Mouse (Mus musculus): ENCODE measurements at regions not wholly inside any gene's neighbourhood (a gene's known extent, or its start where the extent isn't known, plus 50 kb on each side); places are given as distances from the start of the nearest gene placed in this dataset.

DNA sequence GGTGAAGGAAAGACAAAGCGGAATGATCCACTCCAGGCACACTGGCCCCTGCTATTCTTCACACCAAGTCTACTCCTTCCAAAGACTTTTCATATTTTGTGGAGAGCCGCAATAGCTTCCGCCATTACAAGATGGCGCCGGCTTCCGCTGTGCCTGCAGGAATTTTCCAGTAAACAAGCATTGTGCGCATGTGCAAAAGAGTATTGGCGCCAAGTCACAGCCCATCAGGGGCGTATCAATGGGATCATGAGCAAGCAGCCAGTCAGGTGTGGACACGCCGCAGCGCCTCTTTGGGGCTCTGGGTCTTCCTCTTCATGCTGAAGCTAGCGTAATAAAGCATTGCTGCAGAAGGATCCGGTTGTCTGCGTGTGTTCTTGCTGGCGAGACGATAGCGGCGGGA is 348.0 kb downstream of the Rwdd3 start:
- no peaks in the 10 kb centered on the region for H3K27me3 ChIP-seq
- no peaks in the 10 kb centered on the region for H3K36me3 ChIP-seq
- no peak overlapping the region for H3K9ac ChIP-seq
- H3K4me2 ChIP-seq = no peak overlapping the region
- WGBS = 89% methylated on average over 19 of the region's 19 CpGs
- H3K9me3 ChIP-seq (replicated peaks) = no peaks in the 10 kb centered on the region
- H3K4me3 ChIP-seq = no peak overlapping the region
- no peaks in the 10 kb centered on the region for H3K4me1 ChIP-seq (replicated peaks)
- H3K27ac ChIP-seq = no peak overlapping the region
- no peak for ATAC-seq (replicated peaks; ENCODE audit: insufficient number of reproducible peaks, insufficient read depth, low FRiP score, low read depth)

DNA sequence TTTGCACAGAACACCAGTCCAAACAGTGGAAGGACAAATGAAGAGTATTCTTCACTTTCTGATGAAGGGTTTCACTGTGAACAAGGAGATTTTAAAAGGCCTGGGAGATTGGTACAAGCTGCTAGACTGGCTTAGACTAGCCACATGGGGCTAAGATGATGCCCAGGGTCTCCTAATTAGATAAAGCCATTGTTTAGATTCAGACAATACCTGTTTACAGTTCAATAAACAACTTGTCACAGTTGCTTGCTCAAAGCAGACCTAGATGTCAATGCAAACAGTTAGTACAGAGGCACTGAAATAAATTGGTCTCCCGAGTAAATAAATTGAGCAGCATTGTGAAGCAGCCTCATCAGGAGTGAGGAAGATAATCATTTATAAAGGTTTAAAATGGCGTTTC is 359.6 kb downstream of the Rwdd3 start:
- H3K9me3 ChIP-seq (replicated peaks) = no peaks in the 10 kb centered on the region
- no peaks in the 10 kb centered on the region for H3K4me1 ChIP-seq (replicated peaks)
- H3K27me3 ChIP-seq = no peaks in the 10 kb centered on the region
- H3K9ac ChIP-seq = no peak overlapping the region
- H3K36me3 ChIP-seq = no peaks in the 10 kb centered on the region
- 63% methylated on average over 2 of the region's 2 CpGs for WGBS
- H3K27ac ChIP-seq = no peak overlapping the region
- no peak overlapping the region for H3K4me2 ChIP-seq
- no peak overlapping the region for H3K4me3 ChIP-seq
- no peak for ATAC-seq (replicated peaks; ENCODE audit: insufficient number of reproducible peaks, insufficient read depth, low FRiP score, low read depth)

DNA sequence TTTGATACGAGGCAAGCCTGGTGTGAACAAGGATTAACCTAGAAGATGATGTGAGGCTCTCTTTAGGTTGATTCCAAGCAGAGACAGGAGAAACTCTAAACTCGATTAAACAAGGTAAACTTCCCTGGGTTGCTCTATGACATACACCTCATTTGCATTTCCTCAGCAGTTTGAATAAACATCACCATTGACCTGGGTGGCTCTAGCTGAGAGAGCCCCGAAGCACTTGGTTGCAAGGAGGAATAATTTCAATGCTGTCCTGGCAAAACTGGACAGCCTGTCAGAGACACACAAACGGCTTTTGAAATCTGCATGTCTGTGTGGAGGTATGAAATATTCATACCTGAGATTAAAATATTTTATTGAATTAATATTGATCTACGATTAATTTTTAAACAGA is 361.0 kb downstream of the Rwdd3 start:
- Histone ChIP-seq H3K36me3 (no peaks in the 10 kb centered on the region), H3K9me3 (replicated peaks) (no peaks in the 10 kb centered on the region), H3K4me2 (no peak overlapping the region), H3K27me3 (no peaks in the 10 kb centered on the region), H3K9ac (no peak overlapping the region), H3K27ac (no peak overlapping the region), H3K4me1 (replicated peaks) (no peaks in the 10 kb centered on the region), H3K4me3 (no peak overlapping the region)
- 55% methylated on average over 5 of the region's 5 CpGs for WGBS
- no peak for ATAC-seq (replicated peaks; ENCODE audit: insufficient number of reproducible peaks, insufficient read depth, low FRiP score, low read depth)

DNA sequence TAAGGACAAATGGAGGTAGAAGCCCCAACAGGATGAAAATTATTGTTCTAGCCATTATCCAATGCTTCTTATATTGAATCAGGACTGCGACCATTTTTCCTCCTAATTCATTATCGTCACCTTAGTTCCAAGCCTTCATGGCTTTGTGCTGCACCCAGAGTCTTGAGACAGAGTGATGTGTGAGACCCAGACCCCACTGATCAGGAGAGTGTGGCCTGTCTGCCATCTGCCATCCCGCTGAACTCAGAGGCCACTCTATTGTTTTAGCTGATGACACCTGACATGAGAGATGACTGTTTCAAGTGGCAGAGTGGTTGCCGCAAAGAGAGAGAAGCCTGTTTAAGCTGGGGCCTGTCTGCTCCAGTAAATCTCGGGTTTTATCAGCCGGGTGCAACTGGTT is 361.4 kb downstream of the Rwdd3 start:
- no peak overlapping the region for H3K4me2 ChIP-seq
- no peak overlapping the region for H3K27ac ChIP-seq
- no peaks in the 10 kb centered on the region for H3K36me3 ChIP-seq
- 32% methylated on average over 6 of the region's 6 CpGs for WGBS
- no peaks in the 10 kb centered on the region for H3K27me3 ChIP-seq
- ATAC-seq (replicated peaks; ENCODE audit: insufficient number of reproducible peaks, insufficient read depth, low FRiP score, low read depth) = no peak
- no peak overlapping the region for H3K4me3 ChIP-seq
- H3K4me1 ChIP-seq (replicated peaks) = no peaks in the 10 kb centered on the region
- H3K9me3 ChIP-seq (replicated peaks) = no peaks in the 10 kb centered on the region
- no peak overlapping the region for H3K9ac ChIP-seq

DNA sequence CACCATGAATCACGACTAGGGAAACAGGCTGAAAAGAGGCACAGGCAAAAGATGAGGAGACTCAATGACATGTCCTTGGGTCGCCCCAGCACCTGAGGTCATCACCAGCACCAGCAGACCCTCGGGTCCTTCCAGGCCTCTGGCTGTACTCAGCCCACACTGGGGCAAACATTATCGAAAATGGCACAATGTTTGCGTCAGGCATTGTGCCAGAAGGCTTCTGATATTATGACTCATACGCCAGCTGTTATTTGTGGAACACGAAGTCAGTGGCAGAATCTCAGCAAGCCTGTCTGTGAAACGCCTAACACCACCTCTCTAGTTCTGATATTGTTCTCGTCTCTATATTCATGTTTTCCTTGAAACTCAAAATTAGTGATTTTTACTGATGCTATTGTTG is 384.8 kb downstream of the Rwdd3 start:
- Histone ChIP-seq H3K9me3 (replicated peaks) (no peaks in the 10 kb centered on the region), H3K27me3 (no peaks in the 10 kb centered on the region), H3K4me1 (replicated peaks) (no peaks in the 10 kb centered on the region), H3K4me2 (no peak overlapping the region), H3K36me3 (no peaks in the 10 kb centered on the region), H3K9ac (no peak overlapping the region), H3K27ac (no peak overlapping the region), H3K4me3 (no peak overlapping the region)
- WGBS = 40% methylated on average over 9 of the region's 9 CpGs
- no peak for ATAC-seq (replicated peaks; ENCODE audit: insufficient number of reproducible peaks, insufficient read depth, low FRiP score, low read depth)

DNA sequence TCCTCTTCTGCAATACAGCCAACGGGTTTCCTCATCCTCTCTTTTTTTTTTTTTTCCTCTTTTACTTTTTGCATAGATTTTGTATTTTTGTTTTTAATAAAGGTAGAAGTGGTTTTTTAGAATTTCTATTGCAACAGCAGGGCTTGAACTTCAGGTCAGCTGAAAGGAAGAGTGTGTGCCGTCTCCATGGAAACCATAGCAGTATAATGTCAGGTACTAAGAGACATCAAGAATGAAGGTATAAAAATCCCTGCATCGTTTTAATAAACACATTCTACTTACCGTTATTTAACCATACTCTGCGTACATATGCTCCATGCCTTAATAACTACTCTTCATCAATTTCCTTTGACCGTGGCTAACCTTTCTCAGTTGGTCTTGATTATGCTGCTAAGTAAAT is 390.0 kb downstream of the Rwdd3 start:
- no peaks in the 10 kb centered on the region for H3K27me3 ChIP-seq
- H3K36me3 ChIP-seq = no peaks in the 10 kb centered on the region
- H3K4me2 ChIP-seq = no peak overlapping the region
- no peak overlapping the region for H3K4me3 ChIP-seq
- no peaks in the 10 kb centered on the region for H3K4me1 ChIP-seq (replicated peaks)
- H3K9ac ChIP-seq = no peak overlapping the region
- WGBS = 75% methylated on average over 6 of the region's 6 CpGs
- H3K27ac ChIP-seq = no peak overlapping the region
- H3K9me3 ChIP-seq (replicated peaks) = no peaks in the 10 kb centered on the region
- no peak for ATAC-seq (replicated peaks; ENCODE audit: insufficient number of reproducible peaks, insufficient read depth, low FRiP score, low read depth)

DNA sequence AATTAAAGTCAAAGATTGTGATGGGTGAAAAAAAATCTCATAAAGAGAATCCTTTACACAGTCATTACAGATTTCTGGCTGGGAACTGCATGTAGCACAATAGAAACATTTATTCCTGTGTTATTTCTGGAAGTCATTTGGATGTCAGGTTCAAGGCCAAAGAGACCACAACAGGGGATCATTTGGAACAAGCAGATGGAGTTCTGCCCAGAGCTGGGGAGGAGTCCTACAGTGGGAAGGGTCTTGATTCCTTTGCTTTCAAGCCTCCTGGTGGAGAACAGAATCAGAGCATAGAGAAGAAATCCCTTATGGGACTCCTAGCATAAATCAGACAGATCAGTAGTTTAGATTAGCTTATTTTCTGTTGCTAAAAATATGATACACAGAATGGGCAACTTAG is 392.4 kb downstream of the Rwdd3 start:
- H3K27ac ChIP-seq = no peak overlapping the region
- no peak overlapping the region for H3K4me2 ChIP-seq
- ATAC-seq (replicated peaks; ENCODE audit: insufficient number of reproducible peaks, insufficient read depth, low FRiP score, low read depth) = no peak
- no peaks in the 10 kb centered on the region for H3K4me1 ChIP-seq (replicated peaks)
- no peak overlapping the region for H3K4me3 ChIP-seq
- H3K9ac ChIP-seq = no peak overlapping the region
- no peaks in the 10 kb centered on the region for H3K36me3 ChIP-seq
- H3K9me3 ChIP-seq (replicated peaks) = no peaks in the 10 kb centered on the region
- no peaks in the 10 kb centered on the region for H3K27me3 ChIP-seq

DNA sequence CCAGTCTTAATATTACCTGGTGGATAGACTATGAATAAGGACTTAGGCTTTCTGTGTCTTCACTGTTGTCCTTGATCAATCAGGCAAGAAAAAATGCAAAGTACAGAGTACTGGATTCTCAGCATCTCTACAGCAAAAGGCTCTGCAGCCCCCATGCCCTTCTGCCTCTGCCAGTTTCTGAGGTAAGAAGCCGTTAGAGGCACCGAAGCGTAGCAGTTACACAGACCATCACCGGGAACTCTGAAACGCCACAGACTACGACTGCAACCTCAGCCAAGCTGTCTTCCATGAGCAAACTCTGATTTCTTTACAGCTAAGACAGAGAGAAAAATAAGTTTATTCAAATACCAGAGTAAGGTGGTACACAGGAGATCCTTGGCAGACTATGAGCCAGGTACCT is 396.5 kb downstream of the Rwdd3 start:
- no peak overlapping the region for H3K4me2 ChIP-seq
- H3K9ac ChIP-seq = no peak overlapping the region
- no peak overlapping the region for H3K4me3 ChIP-seq
- H3K27ac ChIP-seq = no peak overlapping the region
- no peaks in the 10 kb centered on the region for H3K9me3 ChIP-seq (replicated peaks)
- no peaks in the 10 kb centered on the region for H3K36me3 ChIP-seq
- H3K4me1 ChIP-seq (replicated peaks) = no peaks in the 10 kb centered on the region
- ATAC-seq (replicated peaks; ENCODE audit: insufficient number of reproducible peaks, insufficient read depth, low FRiP score, low read depth) = no peak
- H3K27me3 ChIP-seq = no peaks in the 10 kb centered on the region
- 90% methylated on average over 6 of the region's 6 CpGs for WGBS

DNA sequence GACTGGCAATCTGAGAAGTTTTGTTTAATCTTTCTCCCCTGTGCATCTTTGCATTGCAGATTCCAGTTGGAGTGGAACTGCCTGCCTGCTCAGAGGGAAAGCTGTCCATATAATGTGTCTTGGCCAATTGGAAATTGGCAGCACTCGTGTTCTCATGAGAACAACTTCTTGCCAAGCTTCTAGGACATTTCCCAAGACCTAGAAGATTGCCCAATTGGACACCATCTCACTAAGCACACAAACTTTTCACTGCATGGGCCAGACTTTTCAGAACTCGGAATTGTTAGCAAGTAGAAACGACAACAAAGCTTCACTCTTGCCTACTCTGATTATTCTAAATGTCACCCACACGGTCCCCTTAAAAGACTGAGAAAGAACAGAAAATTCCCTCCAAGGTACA is 409.8 kb downstream of the Rwdd3 start:
- Histone ChIP-seq H3K4me1 (replicated peaks) (no peaks in the 10 kb centered on the region), H3K27me3 (no peaks in the 10 kb centered on the region), H3K9me3 (replicated peaks) (no peaks in the 10 kb centered on the region), H3K36me3 (no peaks in the 10 kb centered on the region), H3K9ac (no peak overlapping the region), H3K4me3 (no peak overlapping the region), H3K4me2 (no peak overlapping the region), H3K27ac (no peak overlapping the region)
- ATAC-seq (replicated peaks; ENCODE audit: insufficient number of reproducible peaks, insufficient read depth, low FRiP score, low read depth) = no peak
- WGBS = 63% methylated on average over 4 of the region's 4 CpGs

DNA sequence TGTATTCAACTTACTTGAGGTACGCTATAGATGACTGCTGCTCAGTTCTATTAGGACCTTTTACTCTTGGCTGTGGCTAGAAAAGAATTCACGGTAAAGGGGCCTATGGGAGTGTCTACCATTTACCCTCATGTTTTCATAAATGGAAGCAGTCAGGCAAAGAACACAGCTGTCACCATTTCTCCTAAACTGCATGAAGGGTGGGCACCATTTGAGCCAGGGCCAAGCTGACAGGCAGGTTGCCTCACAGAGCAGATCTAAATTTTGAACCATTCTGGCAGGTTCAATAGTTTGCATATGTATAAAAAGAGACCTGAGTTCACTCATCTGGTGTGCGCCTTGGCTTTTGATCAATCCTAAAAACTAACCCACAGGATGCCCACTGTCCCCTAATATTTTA is 410.3 kb downstream of the Rwdd3 start:
- no peaks in the 10 kb centered on the region for H3K27me3 ChIP-seq
- 86% methylated on average over 3 of the region's 3 CpGs for WGBS
- ATAC-seq (replicated peaks; ENCODE audit: insufficient number of reproducible peaks, insufficient read depth, low FRiP score, low read depth) = no peak
- no peaks in the 10 kb centered on the region for H3K36me3 ChIP-seq
- H3K9me3 ChIP-seq (replicated peaks) = no peaks in the 10 kb centered on the region
- H3K4me2 ChIP-seq = no peak overlapping the region
- no peak overlapping the region for H3K4me3 ChIP-seq
- no peaks in the 10 kb centered on the region for H3K4me1 ChIP-seq (replicated peaks)
- no peak overlapping the region for H3K9ac ChIP-seq
- no peak overlapping the region for H3K27ac ChIP-seq

DNA sequence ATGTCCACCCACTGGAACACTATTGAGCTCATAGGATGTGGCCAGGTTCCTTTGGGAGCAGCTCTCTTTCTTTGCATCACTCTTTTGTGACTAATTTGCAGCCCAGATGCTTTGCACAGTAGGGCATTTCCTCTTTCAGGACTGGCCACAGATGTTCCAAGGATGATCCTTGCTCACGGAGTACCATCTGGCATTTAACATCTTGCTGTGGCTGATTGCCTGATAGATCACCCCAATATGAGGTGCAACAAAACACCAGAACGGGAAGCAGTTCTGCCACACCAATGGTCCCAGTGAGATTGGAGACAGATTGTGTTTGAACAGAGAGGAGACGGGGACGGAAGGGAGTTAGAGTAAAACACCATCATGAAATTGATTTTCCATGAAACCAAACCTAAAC is 423.0 kb downstream of the Rwdd3 start:
- no peaks in the 10 kb centered on the region for H3K36me3 ChIP-seq
- H3K27ac ChIP-seq = no peak overlapping the region
- no peaks in the 10 kb centered on the region for H3K9me3 ChIP-seq (replicated peaks)
- H3K4me2 ChIP-seq = no peak overlapping the region
- 78% methylated on average over 4 of the region's 4 CpGs for WGBS
- H3K9ac ChIP-seq = no peak overlapping the region
- no peaks in the 10 kb centered on the region for H3K27me3 ChIP-seq
- no peak overlapping the region for H3K4me3 ChIP-seq
- ATAC-seq (replicated peaks; ENCODE audit: insufficient number of reproducible peaks, insufficient read depth, low FRiP score, low read depth) = no peak
- H3K4me1 ChIP-seq (replicated peaks) = no peaks in the 10 kb centered on the region

DNA sequence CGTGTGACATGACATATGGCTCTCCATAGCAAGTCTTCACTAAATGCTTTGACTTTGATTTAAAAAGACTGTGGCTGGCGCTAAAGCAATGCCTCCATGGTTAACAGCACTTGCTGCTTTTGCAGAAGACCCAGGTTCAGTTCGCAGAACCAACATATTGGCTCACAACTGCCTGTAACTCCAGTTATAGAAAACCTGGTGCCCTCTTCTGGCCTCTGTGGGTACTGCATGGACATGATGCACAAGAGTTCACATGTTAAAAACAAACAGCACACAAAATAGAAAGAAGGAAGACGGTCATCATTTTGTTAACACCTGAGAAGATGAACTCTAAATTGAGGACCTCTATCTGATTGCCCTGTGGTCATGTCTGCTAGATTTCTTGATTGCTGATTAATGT is 423.8 kb downstream of the Rwdd3 start:
- WGBS = 79% methylated on average over 4 of the region's 4 CpGs
- Histone ChIP-seq H3K9ac (no peak overlapping the region), H3K9me3 (replicated peaks) (no peaks in the 10 kb centered on the region), H3K27me3 (no peaks in the 10 kb centered on the region), H3K4me1 (replicated peaks) (no peaks in the 10 kb centered on the region), H3K4me2 (no peak overlapping the region), H3K27ac (no peak overlapping the region), H3K36me3 (no peaks in the 10 kb centered on the region), H3K4me3 (no peak overlapping the region)
- no peak for ATAC-seq (replicated peaks; ENCODE audit: insufficient number of reproducible peaks, insufficient read depth, low FRiP score, low read depth)

DNA sequence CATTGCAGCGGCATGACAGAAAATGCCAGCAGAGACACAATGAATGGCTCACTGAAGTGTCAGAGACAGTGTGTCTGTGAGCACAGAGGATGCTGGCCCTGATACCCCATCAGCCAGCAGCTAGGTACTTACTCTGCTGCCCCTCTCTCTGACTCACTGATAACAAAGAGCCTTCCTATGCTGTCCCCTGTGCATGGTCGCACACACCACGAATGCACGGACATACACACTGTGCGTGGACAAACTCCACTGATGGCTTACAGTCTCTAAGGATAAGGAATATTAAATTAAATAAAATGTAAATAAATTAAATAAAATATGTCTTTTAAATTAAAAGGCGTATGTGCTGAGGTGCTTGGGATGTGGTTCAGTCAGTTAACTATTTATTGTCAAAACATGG is 438.2 kb downstream of the Rwdd3 start:
- Histone ChIP-seq H3K4me1 (replicated peaks) (no peaks in the 10 kb centered on the region), H3K9ac (no peak overlapping the region), H3K27me3 (no peaks in the 10 kb centered on the region), H3K4me2 (no peak overlapping the region), H3K9me3 (replicated peaks) (no peaks in the 10 kb centered on the region), H3K4me3 (no peak overlapping the region), H3K36me3 (no peaks in the 10 kb centered on the region), H3K27ac (no peak overlapping the region)
- 90% methylated on average over 6 of the region's 6 CpGs for WGBS
- no peak for ATAC-seq (replicated peaks; ENCODE audit: insufficient number of reproducible peaks, insufficient read depth, low FRiP score, low read depth)

All from heart, embryonic 15.5 days (tissue).